Comparison of ENCODE assay signal across 17 mouse cellular contexts in the genomic region with DNA sequence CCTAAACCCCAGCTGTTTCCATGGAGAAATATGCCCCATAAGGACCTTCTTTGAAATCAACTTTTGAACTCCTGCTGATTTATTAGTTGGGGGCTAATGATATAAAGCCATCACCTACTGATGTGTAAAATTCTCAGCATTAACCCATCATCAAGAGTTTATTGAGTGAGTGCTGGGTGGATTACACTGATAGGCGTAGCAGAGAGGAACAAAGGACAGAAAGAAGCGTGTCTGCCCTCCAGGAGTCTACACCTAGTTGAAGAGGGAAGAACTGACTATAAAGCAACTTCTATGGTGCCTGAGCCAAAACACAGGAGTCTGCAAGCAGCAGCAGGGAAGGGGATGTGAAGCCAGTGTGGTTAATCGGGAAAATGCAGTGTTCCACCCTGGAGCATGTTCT.
"Had no signal": no experiment of that assay in that cellular context is flagged by ENCODE, and none has a peak within 500 bp of the region (broad histone marks: within the 10 kb centered on the region; RNA-seq: fewer than 3 reads in every experiment).

No protein-coding gene starts in this region.

- H3K9me3 ChIP-seq: midbrain, embryonic 10.5 days; midbrain, embryonic 13.5 days had no signal

- DNase-seq: lung, adult 18-20 months; lung, embryonic 14.5 days; lung, postnatal 10 days; lung, postnatal 4 days; retina, postnatal 1 day; right cerebral cortex, adult 18-20 months; right cerebral cortex, postnatal 25 days; right cerebral cortex, postnatal 4 days; spleen, adult 18-20 months; thymus, adult 18-20 months; thymus, postnatal 14 days; thymus, postnatal 36 days had no signal

- H3K36me3 ChIP-seq: midbrain, embryonic 10.5 days; midbrain, embryonic 13.5 days had no signal

- H3K4me2 ChIP-seq: lung, embryonic 14.5 days; midbrain, embryonic 13.5 days had no signal

- H3K27ac ChIP-seq: liver, embryonic 14.5 days; midbrain, embryonic 10.5 days; midbrain, embryonic 13.5 days had no signal

- ATAC-seq: midbrain, embryonic 13.5 days; midbrain, embryonic 16.5 days had no signal

- H3K9ac ChIP-seq: liver, embryonic 14.5 days; lung, embryonic 14.5 days; midbrain, embryonic 13.5 days had no signal

- H3K4me3 ChIP-seq: midbrain, embryonic 10.5 days; midbrain, embryonic 13.5 days; myocyte had no signal
